Mouse (Mus musculus) G1E (cell line): ENCODE results near the gene Tmem158. TPM values are rescaled to one million over a fixed set of nuclear protein-coding genes. Genes with fewer than 3 reads are reported as not detected.

Experiments
- ATAC-seq: 2 replicates; pipeline ENCODE4 v1.8.0; 2016; ENCODE audit warnings: mild to moderate bottlenecking; ENCODE audit not compliant: insufficient number of reproducible peaks, poor library complexity, low FRiP score, severe bottlenecking; ENCODE audit errors: extremely low read depth
- DNase-seq: peaks from one replicate; pipeline ENCODE4 v3.0.0; 2012; ENCODE audit warnings: low spot score
- H3K27me3 ChIP-seq: 2 replicates; pipeline ENCODE4 v1.6.1; 2012; ENCODE audit warnings: mild to moderate bottlenecking, low read length, inconsistent platforms; ENCODE audit not compliant: insufficient read depth
- H3K36me3 ChIP-seq: replicated peaks from 2 replicates; pipeline ENCODE3; 2012; ENCODE audit warnings: mild to moderate bottlenecking, inconsistent platforms
- H3K4me1 ChIP-seq: 2 replicates; pipeline ENCODE4 v1.6.1; 2012; ENCODE audit warnings: low read depth, low read length, inconsistent platforms, mixed read lengths; ENCODE audit not compliant: insufficient read depth
- H3K4me3 ChIP-seq: 2 replicates; pipeline ENCODE4 v1.5.1; 2012; ENCODE audit warnings: low read depth, mild to moderate bottlenecking, inconsistent platforms, low read length, moderate library complexity, mixed read lengths
- H3K9me3 ChIP-seq: replicated peaks from 2 replicates; pipeline ENCODE4 v1.6.1; 2012; ENCODE audit warnings: inconsistent platforms
- CTCF ChIP-seq: IDR thresholded peaks from 2 replicates; pipeline ENCODE4 v1.5.1; 2012; ENCODE audit warnings: low read depth, low read length, inconsistent platforms, mixed read lengths
- GATA1 ChIP-seq: IDR thresholded peaks from 2 replicates; pipeline ENCODE4 v1.6.1; 2012; ENCODE audit warnings: borderline replicate concordance, low read length, inconsistent platforms, mixed read lengths
- GATA2 ChIP-seq: IDR thresholded peaks from 2 replicates; pipeline ENCODE4 v1.6.1; 2012; ENCODE audit warnings: low read depth, low read length, inconsistent platforms, borderline replicate concordance
- POLR2AphosphoS5 ChIP-seq: IDR thresholded peaks from 2 replicates; pipeline ENCODE4 v1.6.1; 2012; ENCODE audit warnings: low read depth, low read length, inconsistent platforms; ENCODE audit not compliant: insufficient replicate concordance
- TAL1 ChIP-seq: conservative IDR thresholded peaks from 2 replicates; pipeline ENCODE4 v1.6.1; 2012; ENCODE audit warnings: low read depth, low read length, inconsistent platforms, mixed read lengths
- polyA plus RNA-seq: library from polyadenylated mRNA; stranded (reverse); fragments of >175 nt; gene quantifications from 2 replicates; pipeline ENCODE4 v1.2.3, GENCODE M21; 2012
- total RNA-seq, 2 experiments: library from RNA; stranded (forward) in 1 of 2; stranded (reverse) in 1 of 2; fragments of 200-1000 nt in 1 of 2; fragments of >200 nt in 1 of 2; fragmentation: Nextera tagmentation in 1 of 2; gene quantifications; 2 replicates each; pipeline ENCODE4 v1.2.3; 2014 to 2017

Tmem158 gene
- total and polyA plus RNA-seq, 3 experiments, result not detected

- TF ChIP-seq TAL1 (no peak), GATA2 (no peak), GATA1 (no peak), CTCF (no peak), POLR2AphosphoS5 (no peak)
- no peak for DNase-seq
- H3K4me3 ChIP-seq, result no peak overlapping the region
- H3K36me3 ChIP-seq, result no peaks in the 10 kb centered on the region
- no peaks in the 10 kb centered on the region for H3K4me1 ChIP-seq
- peaks cover 10% of the 10 kb centered on the region; the same call in 1 of the 2 replicates for H3K27me3 ChIP-seq
- H3K9me3 ChIP-seq, result no peaks in the 10 kb centered on the region
- ATAC-seq, result no peak
Measured at GRCm38 (mm10) chr9:123213371-123213770, 47.2 kb downstream of the Tmem158 start.

Other genes with a start within 250 kb of the Tmem158 start
- 2.8 and 5.1 TPM in 2 replicates for gene Tmem42, start 239.4 kb downstream of the Tmem158 start, total RNA-seq (2014; fragmentation: Nextera tagmentation)
- 8.0 and 8.2 TPM in 2 replicates for gene Tmem42, start 239.4 kb downstream of the Tmem158 start, total RNA-seq (2017)
- gene Tmem42, start 239.4 kb downstream of the Tmem158 start, polyA plus RNA-seq, result 2.1 and 4.7 TPM in 2 replicates
- gene Tgm4, start 226.0 kb downstream of the Tmem158 start, total RNA-seq (2014; fragmentation: Nextera tagmentation), result not detected in 2 replicates
- gene Tgm4, start 226.0 kb downstream of the Tmem158 start, total RNA-seq (2017), result 0.17 and 0.33 TPM in 2 replicates
- gene Tgm4, start 226.0 kb downstream of the Tmem158 start, polyA plus RNA-seq, result not detected in 2 replicates
- gene Zdhhc3, start 147.6 kb downstream of the Tmem158 start, total RNA-seq (2014; fragmentation: Nextera tagmentation), result 55.3 and 55.5 TPM in 2 replicates
- 34.3 and 46.8 TPM in 2 replicates for gene Zdhhc3, start 147.6 kb downstream of the Tmem158 start, total RNA-seq (2017)
- 83.3 and 91.1 TPM in 2 replicates for gene Zdhhc3, start 147.6 kb downstream of the Tmem158 start, polyA plus RNA-seq
- gene Exosc7, start 147.5 kb downstream of the Tmem158 start, total RNA-seq (2014; fragmentation: Nextera tagmentation), result 40.3 and 45.4 TPM in 2 replicates
- 84.5 and 95.8 TPM in 2 replicates for gene Exosc7, start 147.5 kb downstream of the Tmem158 start, total RNA-seq (2017)
- 8.7 and 17.8 TPM in 2 replicates for gene Exosc7, start 147.5 kb downstream of the Tmem158 start, polyA plus RNA-seq
- gene Clec3b, start 109.8 kb downstream of the Tmem158 start, total RNA-seq (2014; fragmentation: Nextera tagmentation), result not detected in 2 replicates
- not detected in 2 replicates for gene Clec3b, start 109.8 kb downstream of the Tmem158 start, total RNA-seq (2017)
- 0.13 TPM in 1 of 2 replicates, not detected in the other for gene Clec3b, start 109.8 kb downstream of the Tmem158 start, polyA plus RNA-seq
- gene Cdcp1, start 44.7 kb downstream of the Tmem158 start, total RNA-seq (2014; fragmentation: Nextera tagmentation), result not detected in 2 replicates
- gene Cdcp1, start 44.7 kb downstream of the Tmem158 start, total RNA-seq (2017), result 0.06 and 0.11 TPM in 2 replicates
- not detected in 2 replicates for gene Cdcp1, start 44.7 kb downstream of the Tmem158 start, polyA plus RNA-seq
- gene Lars2, start 106.2 kb upstream of the Tmem158 start, total RNA-seq (2014; fragmentation: Nextera tagmentation), result 8,852 and 13,100 TPM in 2 replicates
- 24.7 and 33.7 TPM in 2 replicates for gene Lars2, start 106.2 kb upstream of the Tmem158 start, total RNA-seq (2017)
- 12.3 and 33.6 TPM in 2 replicates for gene Lars2, start 106.2 kb upstream of the Tmem158 start, polyA plus RNA-seq
- 30.3 and 31.2 TPM in 2 replicates for gene Limd1, start 217.9 kb upstream of the Tmem158 start, total RNA-seq (2014; fragmentation: Nextera tagmentation)
- gene Limd1, start 217.9 kb upstream of the Tmem158 start, total RNA-seq (2017), result 22.8 and 24.9 TPM in 2 replicates
- 12.8 and 14.0 TPM in 2 replicates for gene Limd1, start 217.9 kb upstream of the Tmem158 start, polyA plus RNA-seq